Mouse (Mus musculus) intestine, embryonic 16.5 days (tissue): Measurements from ENCODE around the gene Ube2d2b. TPM values are rescaled to one million over a fixed set of nuclear protein-coding genes. Genes with fewer than 3 reads are reported as not detected.

Experiments
- polyA plus RNA-seq: library from polyadenylated mRNA; unstranded; fragments of >200 nt; fragmentation: Nextera tagmentation; extraction: Ambion mirVana; gene quantifications from 2 replicates; pipeline ENCODE4 v1.2.1, GENCODE M21; 2015

Ube2d2b gene
- polyA plus RNA-seq, 1 experiment from 2014 or later = 0.07 TPM

Other genes with a start within 250 kb of the Ube2d2b start
- gene Rpap2, start 232.7 kb upstream of the Ube2d2b start, polyA plus RNA-seq = 11.9 and 13.8 TPM in 2 replicates
- 18.2 and 21.3 TPM in 2 replicates for gene Glmn, start 232.2 kb upstream of the Ube2d2b start, polyA plus RNA-seq
- 0.92 and 1.1 TPM in 2 replicates for gene Gfi1, start 104.1 kb upstream of the Ube2d2b start, polyA plus RNA-seq
- 49.1 and 53.4 TPM in 2 replicates for gene Evi5, start 45.0 kb downstream of the Ube2d2b start, polyA plus RNA-seq
- 61.6 and 69.3 TPM in 2 replicates for gene Rpl5, start 70.4 kb downstream of the Ube2d2b start, polyA plus RNA-seq
- 17.8 and 17.9 TPM in 2 replicates for gene Fam69a, start 157.0 kb downstream of the Ube2d2b start, polyA plus RNA-seq
- 69.1 and 74.9 TPM in 2 replicates for gene Mtf2, start 235.6 kb downstream of the Ube2d2b start, polyA plus RNA-seq